Mouse (Mus musculus) liver, embryonic 14.5 days (tissue): Measurements from ENCODE around the gene Fars2. TPM values are rescaled to one million over a fixed set of nuclear protein-coding genes. Genes with fewer than 3 reads are reported as not detected.

Source experiments
- ATAC-seq: fragments of 200-750 bp; cut with Nextera tagmentation; 2 replicates; pipeline ENCODE4 v1.8.0; 2017; ENCODE audit warnings: moderate number of reproducible peaks, mild to moderate bottlenecking, moderate library complexity; ENCODE audit not compliant: insufficient read depth
- DNase-seq, 3 experiments: peaks; one replicate each; pipeline ENCODE4 v3.0.0-alpha.2; 2012 to 2013; ENCODE audit warnings: low read depth in 3 of 3, low spot score in 3 of 3
- H3K27ac ChIP-seq: fragments of 300-500 bp; sonication (generic); 2 replicates; pipeline ENCODE4 v1.5.1; 2014; ENCODE audit warnings: moderate library complexity, mild to moderate bottlenecking, control low read depth, inconsistent platforms
- H3K27me3 ChIP-seq: fragments of 300-500 bp; sonication (generic); 2 replicates; pipeline ENCODE4 v1.6.1; 2014; ENCODE audit warnings: mild to moderate bottlenecking, low read length, moderate library complexity; ENCODE audit not compliant: control insufficient read depth, insufficient read depth
- H3K36me3 ChIP-seq: fragments of 300-500 bp; sonication (generic); replicated peaks from 2 replicates; pipeline ENCODE4 v1.6.1; 2014; ENCODE audit warnings: low read depth; ENCODE audit not compliant: control insufficient read depth, insufficient read depth
- H3K4me1 ChIP-seq, 2 experiments: fragments of 200-500 bp in 1 of 2; fragments of 300-500 bp in 1 of 2; sonication (generic) in 1 of 2; replicated peaks; 2 replicates each; pipeline ENCODE4 v1.6.1; 2012 to 2014; ENCODE audit warnings: antibody characterized with exemption in 1 of 2, inconsistent platforms in 1 of 2, low read length in 1 of 2; ENCODE audit not compliant: control insufficient read depth in 2 of 2, insufficient read depth in 2 of 2
- H3K4me2 ChIP-seq: fragments of 300-500 bp; sonication (generic); 2 replicates; pipeline ENCODE4 v1.6.1; 2014; ENCODE audit warnings: low read depth, mild to moderate bottlenecking, control low read depth, moderate library complexity
- H3K4me3 ChIP-seq, 2 experiments: fragments of 200-500 bp in 1 of 2; fragments of 300-500 bp in 1 of 2; sonication (generic) in 1 of 2; 2 replicates each; pipeline ENCODE4 v1.5.1; 2012 to 2014; ENCODE audit warnings: low read depth in 2 of 2, low read length in 2 of 2, mild to moderate bottlenecking in 2 of 2, control low read depth in 1 of 2, inconsistent platforms in 1 of 2, moderate library complexity in 1 of 2; ENCODE audit not compliant: insufficient read depth in 1 of 2
- H3K9ac ChIP-seq: fragments of 300-500 bp; sonication (generic); replicated peaks from 2 replicates; pipeline ENCODE4 v1.6.1; 2014; ENCODE audit warnings: mild to moderate bottlenecking, control low read depth, moderate library complexity
- H3K9me3 ChIP-seq: fragments of 300-500 bp; sonication (generic); 2 replicates; pipeline ENCODE4 v1.6.1; 2016; ENCODE audit warnings: low read length, mixed read lengths; ENCODE audit not compliant: control insufficient read depth
- CTCF ChIP-seq: IDR thresholded peaks from 2 replicates; pipeline ENCODE4 v1.5.1; 2016; ENCODE audit warnings: antibody characterized with exemption, low read depth, control low read depth
- EP300 ChIP-seq: IDR thresholded peaks from 2 replicates; pipeline ENCODE4 v1.6.1; 2016; ENCODE audit warnings: antibody characterized with exemption, low read depth
- WGBS: fragments of 180-500 bp; shearing (Covaris S2); extraction: QIAGEN DNeasy Blood & Tissue Kit; methylation state at CpG from one replicate; pipeline ENCODE4 v1.1.7; 2014; ENCODE audit not compliant: insufficient replicate concordance; 5-methylcytosine and 5-hydroxymethylcytosine counted together
- polyA plus RNA-seq, 2 experiments: library from polyadenylated mRNA; depleted of rRNA in 1 of 2; stranded (reverse) in 1 of 2; unstranded in 1 of 2; fragments of >200 nt; fragmentation: Nextera tagmentation in 1 of 2; extraction: Ambion mirVana in 1 of 2; gene quantifications; 2 replicates each; pipeline versions ENCODE4 v1.2.1 to v1.2.3; 2012 to 2014

Fars2 gene
- polyA plus RNA-seq, 2 experiments: 18.8 to 23.0 TPM

- Histone ChIP-seq H3K36me3 (no peaks in the 10 kb centered on the region), H3K4me3 (no peak overlapping the region), H3K27ac (no peak overlapping the region), H3K4me1 (no peaks in the 10 kb centered on the region), H3K9ac (no peak overlapping the region), H3K4me2 (no peak overlapping the region), H3K9me3 (no peaks in the 10 kb centered on the region), H3K27me3 (no peaks in the 10 kb centered on the region)
- WGBS: 61% methylated on average over 4 of the region's 4 CpGs
- ATAC-seq (no peak), DNase-seq (no peak)
- TF ChIP-seq CTCF (no peak), EP300 (no peak)
Observed at GRCm38 (mm10) chr13:36500370-36500905, 383.2 kb downstream of the Fars2 start.

- no peaks in the 10 kb centered on the region for H3K9me3 ChIP-seq
- H3K9ac ChIP-seq: no peak overlapping the region
- no peak overlapping the region for H3K4me2 ChIP-seq
- 63% methylated on average over 3 of the region's 3 CpGs for WGBS
- no peaks in the 10 kb centered on the region for H3K36me3 ChIP-seq
- TF ChIP-seq CTCF (no peak), EP300 (no peak)
- H3K4me1 ChIP-seq: no peaks in the 10 kb centered on the region
- no peak overlapping the region for H3K27ac ChIP-seq
- H3K27me3 ChIP-seq: no peaks in the 10 kb centered on the region
- ATAC-seq (no peak), DNase-seq (no peak)
- H3K4me3 ChIP-seq: no peak overlapping the region
Observed at GRCm38 (mm10) chr13:36503551-36503950, 386.3 kb downstream of the Fars2 start.

- no peak overlapping the region for H3K4me2 ChIP-seq
- no peak overlapping the region for H3K4me3 ChIP-seq
- H3K4me1 ChIP-seq: no peaks in the 10 kb centered on the region
- H3K27me3 ChIP-seq: no peaks in the 10 kb centered on the region
- H3K36me3 ChIP-seq: no peaks in the 10 kb centered on the region
- TF ChIP-seq CTCF (no peak), EP300 (no peak)
- no peak overlapping the region for H3K9ac ChIP-seq
- WGBS: 69% methylated on average over 7 of the region's 7 CpGs
- no peak for DNase-seq
- H3K27ac ChIP-seq: no peak overlapping the region
- no peak for ATAC-seq
- no peaks in the 10 kb centered on the region for H3K9me3 ChIP-seq
Observed at GRCm38 (mm10) chr13:36503991-36504390, 386.8 kb downstream of the Fars2 start.

GRCm38 (mm10) chr13:36505730-36506129, 388.5 kb downstream of the Fars2 start:
- Histone ChIP-seq H3K27ac (no peak overlapping the region), H3K36me3 (no peaks in the 10 kb centered on the region), H3K4me1 (no peaks in the 10 kb centered on the region), H3K27me3 (no peaks in the 10 kb centered on the region), H3K9me3 (no peaks in the 10 kb centered on the region), H3K4me3 (no peak overlapping the region), H3K9ac (no peak overlapping the region), H3K4me2 (no peak overlapping the region)
- TF ChIP-seq EP300 (no peak), CTCF (no peak)
- 72% methylated on average over 6 of the region's 6 CpGs for WGBS
- DNase-seq (no peak), ATAC-seq (no peak)

- no peaks in the 10 kb centered on the region for H3K9me3 ChIP-seq
- no peak for ATAC-seq
- H3K27ac ChIP-seq: no peak overlapping the region
- H3K36me3 ChIP-seq: no peaks in the 10 kb centered on the region
- H3K27me3 ChIP-seq: no peaks in the 10 kb centered on the region
- 62% methylated on average over 5 of the region's 5 CpGs for WGBS
- H3K9ac ChIP-seq: no peak overlapping the region
- TF ChIP-seq CTCF (no peak), EP300 (no peak)
- no peak overlapping the region for H3K4me3 ChIP-seq
- DNase-seq: no peak
- no peaks in the 10 kb centered on the region for H3K4me1 ChIP-seq
- H3K4me2 ChIP-seq: no peak overlapping the region
Observed at GRCm38 (mm10) chr13:36506315-36506714, 389.1 kb downstream of the Fars2 start.
